Mouse (Mus musculus) c-Kit-positive CD71-positive TER-119-positive erythroid progenitor cells, embryonic 14.5 days (primary cell): ENCODE results near the gene Bnc2.

Experiments used
- DNase-seq: peaks from one replicate; pipeline ENCODE4 v3.0.0-alpha.2; 2013; ENCODE audit warnings: low spot score

The Bnc2 gene

GRCm38 (mm10) chr4:84502581-84503269 lies 172.3 kb downstream of the Bnc2 start:
- no peak for DNase-seq

GRCm38 (mm10) chr4:84500796-84501349 lies 174.2 kb downstream of the Bnc2 start:
- no peak for DNase-seq

- DNase-seq, result no peak
Measured at GRCm38 (mm10) chr4:84500259-84500658, 174.8 kb downstream of the Bnc2 start.

GRCm38 (mm10) chr4:84498469-84498868 lies 176.6 kb downstream of the Bnc2 start:
- DNase-seq, result no peak

GRCm38 (mm10) chr4:84488323-84488722 lies 186.8 kb downstream of the Bnc2 start:
- DNase-seq, result no peak

GRCm38 (mm10) chr4:84482680-84483079 lies 192.4 kb downstream of the Bnc2 start:
- no peak for DNase-seq

GRCm38 (mm10) chr4:84472643-84473042 lies 202.4 kb downstream of the Bnc2 start:
- no peak for DNase-seq

- DNase-seq, result no peak
Measured at GRCm38 (mm10) chr4:84470106-84470885, 204.8 kb downstream of the Bnc2 start.

- no peak for DNase-seq
Measured at GRCm38 (mm10) chr4:84469400-84469799, 205.7 kb downstream of the Bnc2 start.

GRCm38 (mm10) chr4:84467722-84468121 lies 207.4 kb downstream of the Bnc2 start:
- DNase-seq, result no peak

- DNase-seq, result no peak
Measured at GRCm38 (mm10) chr4:84458218-84458560, 216.9 kb downstream of the Bnc2 start.

GRCm38 (mm10) chr4:84457512-84458217 lies 217.4 kb downstream of the Bnc2 start:
- no peak for DNase-seq

- DNase-seq, result no peak
Measured at GRCm38 (mm10) chr4:84456853-84457249, 218.2 kb downstream of the Bnc2 start.

- no peak for DNase-seq
Measured at GRCm38 (mm10) chr4:84456198-84456852, 218.8 kb downstream of the Bnc2 start.

GRCm38 (mm10) chr4:84454493-84454892 lies 220.6 kb downstream of the Bnc2 start:
- DNase-seq, result no peak

GRCm38 (mm10) chr4:84453586-84453985 lies 221.5 kb downstream of the Bnc2 start:
- DNase-seq, result no peak

- DNase-seq, result no peak
Measured at GRCm38 (mm10) chr4:84452642-84453041, 222.4 kb downstream of the Bnc2 start.

GRCm38 (mm10) chr4:84449246-84450005 lies 225.6 kb downstream of the Bnc2 start:
- no peak for DNase-seq

GRCm38 (mm10) chr4:84433324-84433723 lies 241.8 kb downstream of the Bnc2 start:
- DNase-seq, result no peak

- no peak for DNase-seq
Measured at GRCm38 (mm10) chr4:84431677-84432515, 243.2 kb downstream of the Bnc2 start.
